Mouse (Mus musculus) lung, adult 2 months (tissue): ENCODE measurements around the gene 4931428L18Rik.

Experiments
- CTCF ChIP-seq: fragments of 200-500 bp; IDR thresholded peaks from 2 replicates; pipeline ENCODE4 v1.5.1; 2011; ENCODE audit warnings: mild to moderate bottlenecking, low read length, control low read depth; ENCODE audit not compliant: insufficient read depth
- POLR2A ChIP-seq: fragments of 200-500 bp; IDR thresholded peaks from 2 replicates; pipeline ENCODE4 v1.6.1; 2011; ENCODE audit warnings: low read depth, mild to moderate bottlenecking, control low read depth, low read length, borderline replicate concordance; ENCODE audit errors: extremely low read depth

DNA sequence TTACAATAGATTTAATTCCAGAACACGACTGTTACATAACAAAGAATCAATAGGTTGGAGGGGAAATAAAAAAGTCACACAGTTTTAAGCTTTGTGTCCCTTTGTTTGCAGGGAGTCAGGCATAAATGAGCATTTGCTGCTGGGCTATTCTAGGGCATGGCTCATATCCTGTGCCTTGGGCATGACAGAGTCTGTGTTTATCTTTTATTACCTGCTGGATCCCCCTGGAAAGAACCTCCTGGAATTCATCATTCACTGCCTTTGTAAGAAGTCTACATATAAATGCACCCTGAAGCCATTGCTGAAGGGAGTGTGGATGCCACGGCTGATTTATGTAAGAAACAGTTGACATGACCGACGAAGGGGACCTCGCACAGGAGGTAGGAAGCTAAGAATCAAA is 46.4 kb downstream of the 4931428L18Rik start, which contains the start of gene Lgsn:
- TF ChIP-seq POLR2A: no peak
- no peak for TF ChIP-seq CTCF
